Mouse (Mus musculus): ENCODE results near the gene Tspan10. TPM values are rescaled to one million over a fixed set of nuclear protein-coding genes. Genes with fewer than 3 reads are reported as not detected.

Gene Tspan10
- polyA plus RNA-seq, 1 experiment: not detected

- no peak for TF ChIP-seq GATA1 (IDR thresholded peaks at IDR 0.05; ENCODE audit: low read length)
Observed at GRCm38 (mm10) chr11:120483448-120483934, 41.0 kb downstream of the Tspan10 start.

- no peak for TF ChIP-seq GATA1 (IDR thresholded peaks at IDR 0.05; ENCODE audit: low read length)
Observed at GRCm38 (mm10) chr11:120484265-120484981, 42.0 kb downstream of the Tspan10 start, which contains the start of gene Mrpl12. Gene Mrpl12 (plus strand): TSS chr11:120484613.

GRCm38 (mm10) chr11:120485251-120485650 lies 42.8 kb downstream of the Tspan10 start:
- no peak for TF ChIP-seq GATA1 (IDR thresholded peaks at IDR 0.05; ENCODE audit: low read length)

GRCm38 (mm10) chr11:120488516-120488915 lies 46.1 kb downstream of the Tspan10 start:
- no peak for TF ChIP-seq GATA1 (IDR thresholded peaks at IDR 0.05; ENCODE audit: low read length)

GRCm38 (mm10) chr11:120489054-120489761 lies 46.8 kb downstream of the Tspan10 start:
- TF ChIP-seq GATA1 (IDR thresholded peaks at IDR 0.05; ENCODE audit: low read length): no peak

GRCm38 (mm10) chr11:120490291-120491046 lies 48.0 kb downstream of the Tspan10 start:
- no peak for TF ChIP-seq GATA1 (IDR thresholded peaks at IDR 0.05; ENCODE audit: low read length)

GRCm38 (mm10) chr11:120491317-120492023 lies 49.0 kb downstream of the Tspan10 start, which contains the start of gene Slc25a10:
Gene Slc25a10 (plus strand): TSS chr11:120491840.
- TF ChIP-seq GATA1 (IDR thresholded peaks at IDR 0.05; ENCODE audit: low read length): no peak

- TF ChIP-seq GATA1 (IDR thresholded peaks at IDR 0.05; ENCODE audit: low read length): no peak
Observed at GRCm38 (mm10) chr11:120492024-120492877, 49.8 kb downstream of the Tspan10 start.

GRCm38 (mm10) chr11:120492878-120493203 lies 50.4 kb downstream of the Tspan10 start:
- no peak for TF ChIP-seq GATA1 (IDR thresholded peaks at IDR 0.05; ENCODE audit: low read length)

- TF ChIP-seq GATA1 (IDR thresholded peaks at IDR 0.05; ENCODE audit: low read length): no peak
Observed at GRCm38 (mm10) chr11:120493351-120493750, 50.9 kb downstream of the Tspan10 start.

GRCm38 (mm10) chr11:120493911-120494310 lies 51.5 kb downstream of the Tspan10 start:
- TF ChIP-seq GATA1 (IDR thresholded peaks at IDR 0.05; ENCODE audit: low read length): no peak

Other genes starting within 250 kb of the Tspan10 start
- gene Bahcc1, start 209.7 kb upstream of the Tspan10 start, polyA plus RNA-seq (2012): 0.12 TPM in 2 replicates
- gene Actg1, start 94.1 kb upstream of the Tspan10 start, polyA plus RNA-seq (2012): 103 and 191 TPM in 2 replicates
- gene Fscn2, start 81.1 kb upstream of the Tspan10 start, polyA plus RNA-seq (2012): not detected in 2 replicates
- 28.1 and 30.6 TPM in 2 replicates for gene Faap100, start 63.9 kb upstream of the Tspan10 start, polyA plus RNA-seq (2012)
- 55.2 and 115 TPM in 2 replicates for gene Nploc4, start 4.9 kb upstream of the Tspan10 start, polyA plus RNA-seq (2012)
- 0.17 and 0.31 TPM in 2 replicates for gene Pde6g, start 10.9 kb downstream of the Tspan10 start, polyA plus RNA-seq (2012)
- 20.5 and 22.7 TPM in 2 replicates for gene Oxld1, start 15.4 kb downstream of the Tspan10 start, polyA plus RNA-seq (2012)
- gene Ccdc137, start 15.5 kb downstream of the Tspan10 start, polyA plus RNA-seq (2012): 50.2 and 76.0 TPM in 2 replicates
- 26.9 and 44.9 TPM in 2 replicates for gene Arl16, start 25.0 kb downstream of the Tspan10 start, polyA plus RNA-seq (2012)
- 600 and 743 TPM in 2 replicates for gene Mrpl12, start 42.0 kb downstream of the Tspan10 start, polyA plus RNA-seq (2012)
- gene Slc25a10, start 49.2 kb downstream of the Tspan10 start, polyA plus RNA-seq (2012): 74.6 and 83.7 TPM in 2 replicates
- gene Gcgr, start 88.1 kb downstream of the Tspan10 start, polyA plus RNA-seq (2012): not detected in 2 replicates
- 170 and 215 TPM in 2 replicates for gene Mcrip1, start 107.1 kb downstream of the Tspan10 start, polyA plus RNA-seq (2012)
- gene Ppp1r27, start 108.5 kb downstream of the Tspan10 start, polyA plus RNA-seq (2012): not detected in 2 replicates
- 559 and 642 TPM in 2 replicates for gene P4hb, start 130.6 kb downstream of the Tspan10 start, polyA plus RNA-seq (2012)
- 1,177 and 1,217 TPM in 2 replicates for gene Arhgdia, start 139.0 kb downstream of the Tspan10 start, polyA plus RNA-seq (2012)
- gene Alyref, start 155.7 kb downstream of the Tspan10 start, polyA plus RNA-seq (2012): 539 and 588 TPM in 2 replicates
- gene Anapc11, start 155.8 kb downstream of the Tspan10 start, polyA plus RNA-seq (2012): 200 and 289 TPM in 2 replicates
- gene Npb, start 165.8 kb downstream of the Tspan10 start, polyA plus RNA-seq (2012): 1.7 and 2.3 TPM in 2 replicates
- gene Pcyt2, start 175.3 kb downstream of the Tspan10 start, polyA plus RNA-seq (2012): 149 and 196 TPM in 2 replicates
- gene Sirt7, start 182.6 kb downstream of the Tspan10 start, polyA plus RNA-seq (2012): 108 and 170 TPM in 2 replicates
- gene Mafg, start 191.0 kb downstream of the Tspan10 start, polyA plus RNA-seq (2012): 44.0 and 52.0 TPM in 2 replicates
- gene Pycr1, start 201.1 kb downstream of the Tspan10 start, polyA plus RNA-seq (2012): 1.8 and 3.2 TPM in 2 replicates
- not detected in 2 replicates for gene Myadml2, start 205.5 kb downstream of the Tspan10 start, polyA plus RNA-seq (2012)
- not detected in 2 replicates for gene Notum, start 218.5 kb downstream of the Tspan10 start, polyA plus RNA-seq (2012)
- gene Aspscr1, start 230.3 kb downstream of the Tspan10 start, polyA plus RNA-seq (2012): 215 and 275 TPM in 2 replicates

All from G1E-ER4 (cell line).